Mouse (Mus musculus) liver, embryonic 12.5 days (tissue): ENCODE results near the gene Pmpcb. TPM values are rescaled to one million over a fixed set of nuclear protein-coding genes. Genes with fewer than 3 reads are reported as not detected.
"Not testable (repeated sequence)": the region's sequence is repeated elsewhere in the genome, so short reads cannot be mapped to it uniquely, and the experiment has no call there.

Experiments used
- ATAC-seq: fragments of 200-750 bp; cut with Nextera tagmentation; 2 replicates; pipeline ENCODE4 v1.8.0; 2017; ENCODE audit warnings: moderate number of reproducible peaks, mild to moderate bottlenecking, moderate library complexity
- H3K27ac ChIP-seq: fragments of 300-500 bp; sonication (generic); 2 replicates; pipeline ENCODE4 v1.5.1; 2016; ENCODE audit warnings: mild to moderate bottlenecking
- H3K27me3 ChIP-seq: fragments of 300-500 bp; sonication (generic); replicated peaks from 2 replicates; pipeline ENCODE4 v1.6.1; 2016; ENCODE audit warnings: mild to moderate bottlenecking, moderate library complexity
- H3K36me3 ChIP-seq: fragments of 300-500 bp; sonication (generic); 2 replicates; pipeline ENCODE4 v1.6.1; 2016; ENCODE audit warnings: mild to moderate bottlenecking, moderate library complexity
- H3K4me1 ChIP-seq: fragments of 300-500 bp; sonication (generic); 2 replicates; pipeline ENCODE4 v1.6.1; 2016
- H3K4me2 ChIP-seq: fragments of 300-500 bp; sonication (generic); 2 replicates; pipeline ENCODE4 v1.6.1; 2016; ENCODE audit warnings: mild to moderate bottlenecking, moderate library complexity
- H3K4me3 ChIP-seq: fragments of 300-500 bp; sonication (generic); 2 replicates; pipeline ENCODE4 v1.5.1; 2016; ENCODE audit warnings: mild to moderate bottlenecking, moderate library complexity
- H3K9ac ChIP-seq: fragments of 300-500 bp; sonication (generic); 2 replicates; pipeline ENCODE4 v1.6.1; 2016; ENCODE audit warnings: mild to moderate bottlenecking, moderate library complexity
- H3K9me3 ChIP-seq: fragments of 300-500 bp; sonication (generic); replicated peaks from 2 replicates; pipeline ENCODE4 v1.6.1; 2016; ENCODE audit warnings: mild to moderate bottlenecking, moderate library complexity
- WGBS: fragments of 180-500 bp; shearing (Covaris S2); methylation state at CpG from one replicate; pipeline ENCODE4 v1.1.7; 2016; ENCODE audit not compliant: insufficient replicate concordance; 5-methylcytosine and 5-hydroxymethylcytosine counted together
- polyA plus RNA-seq: library from polyadenylated mRNA; unstranded; fragments of >200 nt; fragmentation: Nextera tagmentation; extraction: Ambion mirVana; gene quantifications from 2 replicates; pipeline ENCODE4 v1.2.1, GENCODE M21; 2016

Pmpcb gene
- polyA plus RNA-seq, 1 experiment from 2014 or later = 49.2 TPM

DNA sequence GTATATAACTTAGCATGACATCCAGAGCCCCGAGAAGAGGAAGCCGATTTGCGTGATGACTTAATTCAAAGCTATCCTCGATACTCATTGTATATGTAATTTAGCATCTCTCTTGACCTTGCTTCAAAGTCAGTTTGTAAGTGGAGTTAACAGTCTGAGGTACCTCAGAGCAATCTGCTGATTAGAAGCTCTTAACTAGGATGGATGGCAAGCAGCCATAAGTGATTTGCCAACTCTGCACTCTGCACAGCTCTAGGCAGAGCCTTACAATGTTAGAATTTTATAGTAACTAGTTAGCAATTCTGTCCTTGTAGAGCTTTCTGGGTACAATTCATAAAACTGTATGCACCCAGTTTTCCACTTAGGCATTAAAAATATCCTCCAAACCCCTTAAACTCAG, 30.4 kb upstream of the Pmpcb start:
- Histone ChIP-seq H3K9ac (no peak overlapping the region), H3K4me3 (no peak overlapping the region), H3K4me2 (no peak overlapping the region), H3K27me3 (no peaks in the 10 kb centered on the region), H3K27ac (no peak overlapping the region), H3K4me1 (peaks cover 17% of the 10 kb centered on the region), H3K9me3 (no peaks in the 10 kb centered on the region), H3K36me3 (no peaks in the 10 kb centered on the region)
- 80% methylated on average over 4 of the region's 4 CpGs for WGBS
- no peak for ATAC-seq

DNA sequence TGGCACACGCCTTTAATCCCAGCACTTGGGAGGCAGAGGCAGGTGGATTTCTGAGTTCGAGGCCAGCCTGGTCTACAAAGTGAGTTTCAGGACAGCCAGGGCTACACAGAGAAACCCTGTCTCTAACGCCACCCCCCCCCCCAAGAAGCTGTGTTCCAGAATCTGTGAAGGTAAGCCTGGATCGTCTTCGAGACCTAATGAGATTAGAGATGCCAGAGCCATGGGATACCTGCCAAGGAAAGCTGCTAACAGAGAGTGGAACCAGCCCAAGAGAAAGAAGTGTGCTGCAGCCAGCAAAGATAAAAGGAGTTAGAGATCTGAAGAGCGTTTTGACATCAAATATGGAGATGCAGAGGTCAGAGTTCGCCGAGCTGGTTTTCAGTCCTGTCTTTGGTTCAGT, 28.9 kb upstream of the Pmpcb start:
- H3K27me3 ChIP-seq, H3K4me1 ChIP-seq, H3K9ac ChIP-seq, ATAC-seq, H3K27ac ChIP-seq, H3K4me3 ChIP-seq, H3K36me3 ChIP-seq, H3K9me3 ChIP-seq, H3K4me2 ChIP-seq: not testable (repeated sequence)
- whole genome bisulfite sequencing = 71% methylated on average over 8 of the region's 8 CpGs

DNA sequence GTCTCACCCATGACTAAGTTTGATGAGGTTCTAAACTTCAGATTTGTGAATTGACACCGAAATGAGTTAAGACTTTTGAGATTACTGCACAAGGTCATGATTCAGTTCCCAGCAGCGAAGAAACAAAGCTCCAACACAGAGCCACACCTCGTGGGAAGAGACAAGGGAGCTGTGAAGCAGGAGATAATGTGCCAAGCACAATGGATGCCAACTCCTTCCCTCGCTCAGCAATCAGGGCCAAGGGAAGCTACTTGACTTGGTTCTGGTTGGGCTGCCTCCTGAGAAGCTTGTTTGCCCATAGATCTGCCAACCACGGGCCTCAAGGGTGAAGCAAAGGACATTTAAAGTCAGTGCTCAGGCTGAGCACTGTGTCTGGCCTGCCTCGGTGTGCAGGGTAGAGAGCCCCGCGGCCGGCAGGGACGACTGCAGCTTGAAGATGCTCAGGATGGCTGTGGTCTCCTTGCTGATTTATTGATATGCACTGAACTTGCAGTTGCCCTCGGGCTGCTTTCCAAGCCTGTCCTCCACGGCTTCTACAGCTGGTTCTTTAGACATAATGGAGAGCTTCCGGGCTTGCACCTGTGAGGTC, 24.7 kb upstream of the Pmpcb start:
- H3K36me3 ChIP-seq = no peaks in the 10 kb centered on the region
- no peak for ATAC-seq
- 64% methylated on average over 13 of the region's 13 CpGs for WGBS

DNA sequence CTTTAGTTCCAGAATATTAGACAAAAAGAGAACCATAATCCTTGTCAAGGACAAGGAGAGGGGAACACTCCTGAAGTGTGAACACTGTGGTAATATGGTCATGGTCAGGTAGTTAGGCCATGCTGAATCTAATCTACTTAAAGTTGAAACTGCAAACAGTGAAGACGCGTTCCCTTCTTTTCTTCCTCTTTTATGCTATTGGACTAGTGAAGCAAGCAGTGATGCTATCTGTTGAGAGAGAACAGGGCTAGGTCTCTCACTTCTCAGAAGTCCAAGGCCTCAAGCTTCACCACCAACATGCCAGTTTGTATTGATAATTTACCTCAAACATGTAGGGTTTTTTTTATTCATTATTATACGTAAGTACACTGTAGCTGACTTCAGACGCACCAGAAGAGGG, 22.5 kb upstream of the Pmpcb start:
- H3K9me3 ChIP-seq = no peaks in the 10 kb centered on the region
- H3K4me3 ChIP-seq = no peak overlapping the region
- WGBS = 63% methylated on average over 4 of the region's 4 CpGs
- peaks cover 4% of the 10 kb centered on the region; the same call in 1 of the 2 replicates for H3K27me3 ChIP-seq
- no peak overlapping the region for H3K9ac ChIP-seq
- no peaks in the 10 kb centered on the region for H3K36me3 ChIP-seq
- H3K4me2 ChIP-seq = no peak overlapping the region
- no peak for ATAC-seq
- H3K27ac ChIP-seq = no peak overlapping the region
- H3K4me1 ChIP-seq = no peaks in the 10 kb centered on the region

More for the DNA sequence above, 24.7 kb upstream of the Pmpcb start:
- no peaks in the 10 kb centered on the region for H3K4me1 ChIP-seq
- H3K27ac ChIP-seq = no peak overlapping the region
- no peaks in the 10 kb centered on the region for H3K9me3 ChIP-seq
- peaks cover 4% of the 10 kb centered on the region; the same call in 1 of the 2 replicates for H3K27me3 ChIP-seq
- no peak overlapping the region for H3K4me3 ChIP-seq
- H3K9ac ChIP-seq = no peak overlapping the region
- H3K4me2 ChIP-seq = no peak overlapping the region

DNA sequence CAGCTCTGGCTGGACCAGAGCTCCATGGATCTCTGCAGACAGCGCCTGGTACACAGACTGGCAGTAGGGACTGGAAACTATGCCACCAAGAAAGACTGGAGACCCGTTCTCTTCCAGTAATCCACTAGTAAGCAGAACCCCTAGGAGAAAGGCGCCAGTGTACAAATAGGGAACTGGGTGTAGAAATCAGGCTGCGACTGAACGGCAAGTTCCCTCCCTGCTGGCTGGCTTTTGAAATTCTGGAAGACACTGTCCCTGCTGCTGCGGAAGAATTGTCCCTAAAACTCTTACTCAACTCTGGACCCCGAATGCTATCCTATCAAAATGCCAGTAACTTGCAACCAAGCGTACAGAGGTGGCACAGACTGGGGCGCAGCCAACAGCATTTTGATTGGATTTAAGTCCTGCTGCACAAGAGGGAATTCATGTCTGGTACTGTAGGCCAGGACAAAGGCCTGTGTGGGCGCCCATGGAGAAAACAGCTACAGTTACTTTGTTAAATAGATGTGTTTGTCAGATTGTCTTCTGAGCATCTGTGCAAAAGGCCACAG, 19.7 kb upstream of the Pmpcb start:
- Histone ChIP-seq H3K27ac (no peak overlapping the region), H3K4me3 (no peak overlapping the region), H3K9me3 (no peaks in the 10 kb centered on the region), H3K4me2 (no peak overlapping the region), H3K9ac (no peak overlapping the region), H3K27me3 (peaks cover 3% of the 10 kb centered on the region; the same call in 1 of the 2 replicates), H3K4me1 (no peaks in the 10 kb centered on the region), H3K36me3 (no peaks in the 10 kb centered on the region)
- no peak for ATAC-seq
- WGBS = 67% methylated on average over 10 of the region's 10 CpGs

DNA sequence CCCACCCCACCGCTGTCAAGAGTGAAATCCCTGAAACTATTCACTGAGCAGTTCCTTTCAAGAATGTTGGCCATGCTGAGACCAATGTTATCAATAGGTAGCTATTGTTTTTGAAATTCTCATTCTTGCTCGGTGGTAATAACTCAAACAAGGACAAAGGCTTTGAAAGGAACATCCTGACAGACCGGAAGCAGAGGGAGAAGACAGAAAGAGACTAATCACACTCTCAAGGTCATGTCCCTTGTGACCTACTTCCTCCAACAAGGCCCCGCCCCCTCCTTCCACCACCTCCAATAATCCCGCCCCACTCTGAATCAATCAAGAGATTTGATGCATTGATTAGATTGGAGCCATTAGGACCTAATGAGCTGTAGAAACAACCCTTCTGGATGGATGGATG, 18.4 kb upstream of the Pmpcb start:
- Histone ChIP-seq H3K4me2 (no peak overlapping the region), H3K9me3 (no peaks in the 10 kb centered on the region), H3K9ac (no peak overlapping the region), H3K4me1 (no peaks in the 10 kb centered on the region), H3K4me3 (no peak overlapping the region), H3K27me3 (no peaks in the 10 kb centered on the region), H3K36me3 (no peaks in the 10 kb centered on the region), H3K27ac (no peak overlapping the region)
- 71% methylated on average over 5 of the region's 5 CpGs for WGBS
- ATAC-seq = no peak

DNA sequence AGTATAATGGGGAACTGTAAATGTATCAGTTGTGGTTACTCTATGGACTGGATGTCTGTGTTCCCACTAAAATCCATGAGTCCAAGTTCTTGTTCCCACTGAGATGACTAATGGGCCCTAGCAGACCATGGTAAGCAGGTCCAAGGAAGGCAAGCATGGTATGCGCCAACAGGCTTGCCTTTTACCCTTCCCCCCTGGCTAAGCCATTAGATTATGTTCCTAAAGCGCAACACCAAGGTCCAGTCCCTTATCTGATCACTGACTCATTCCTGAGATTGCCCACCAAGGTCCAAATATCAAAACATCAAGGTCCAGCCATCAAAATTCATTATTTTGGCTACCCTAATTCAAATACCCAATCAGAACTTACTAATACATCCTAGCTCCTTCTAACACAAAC, 17.7 kb upstream of the Pmpcb start:
- Histone ChIP-seq H3K9ac (no peak overlapping the region), H3K4me3 (no peak overlapping the region), H3K36me3 (no peaks in the 10 kb centered on the region), H3K27ac (no peak overlapping the region), H3K4me2 (no peak overlapping the region), H3K27me3 (no peaks in the 10 kb centered on the region), H3K9me3 (no peaks in the 10 kb centered on the region), H3K4me1 (no peaks in the 10 kb centered on the region)
- WGBS = 73% methylated on average over 2 of the region's 2 CpGs
- ATAC-seq = no peak

DNA sequence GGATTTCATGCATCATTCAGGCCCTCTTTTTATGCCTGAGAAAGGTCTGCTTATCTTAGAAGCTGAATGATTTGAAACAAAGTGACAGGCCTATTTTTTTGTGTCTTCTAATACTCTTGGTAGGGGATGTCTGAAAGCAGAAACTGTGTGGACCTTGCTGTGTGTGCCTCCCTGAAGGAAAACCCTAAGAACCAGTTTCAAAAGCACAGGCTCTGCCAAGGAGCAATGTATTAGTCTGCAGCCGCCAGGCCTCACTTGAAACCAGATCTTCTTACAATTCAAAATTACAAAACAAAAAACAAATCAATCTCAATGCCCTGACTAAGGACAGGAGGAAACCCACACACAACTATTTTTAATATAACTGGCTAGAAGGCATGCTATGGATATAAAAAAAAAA, 12.5 kb upstream of the Pmpcb start:
- 92% methylated on average over 1 of the region's 1 CpGs for WGBS
- Histone ChIP-seq H3K36me3 (no peaks in the 10 kb centered on the region), H3K27me3 (0 out of 2 replicates have a peak, but pooled peaks cover 5% of the 10 kb centered on the region), H3K27ac (no peak overlapping the region), H3K4me3 (no peak overlapping the region), H3K4me2 (no peak overlapping the region), H3K9ac (no peak overlapping the region), H3K4me1 (no peaks in the 10 kb centered on the region), H3K9me3 (no peaks in the 10 kb centered on the region)
- no peak for ATAC-seq

DNA sequence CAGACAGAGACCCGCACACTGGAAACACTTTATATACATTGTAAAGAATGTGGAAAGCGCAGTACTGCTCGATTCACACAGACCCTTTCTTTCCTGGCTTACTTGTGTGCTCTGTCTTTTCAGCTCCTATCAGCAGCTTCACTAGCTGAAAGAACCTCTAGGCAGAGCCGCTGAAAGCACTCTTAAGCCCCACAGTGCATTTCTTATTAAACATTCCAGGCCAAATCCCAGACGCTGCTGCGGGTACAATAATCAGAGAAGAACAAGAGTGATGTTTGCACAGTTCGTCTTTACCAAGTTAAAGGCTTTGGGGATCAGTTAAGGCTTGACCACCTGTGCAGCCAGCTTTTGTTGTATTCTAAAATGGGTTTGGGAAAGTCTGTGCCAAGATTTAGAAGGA, 12.1 kb upstream of the Pmpcb start:
- Histone ChIP-seq H3K27me3 (0 out of 2 replicates have a peak, but pooled peaks cover 5% of the 10 kb centered on the region), H3K9ac (no peak overlapping the region), H3K4me2 (no peak overlapping the region), H3K27ac (no peak overlapping the region), H3K36me3 (no peaks in the 10 kb centered on the region), H3K4me1 (no peaks in the 10 kb centered on the region), H3K9me3 (no peaks in the 10 kb centered on the region), H3K4me3 (no peak overlapping the region)
- ATAC-seq = no peak
- 66% methylated on average over 7 of the region's 7 CpGs for WGBS

DNA sequence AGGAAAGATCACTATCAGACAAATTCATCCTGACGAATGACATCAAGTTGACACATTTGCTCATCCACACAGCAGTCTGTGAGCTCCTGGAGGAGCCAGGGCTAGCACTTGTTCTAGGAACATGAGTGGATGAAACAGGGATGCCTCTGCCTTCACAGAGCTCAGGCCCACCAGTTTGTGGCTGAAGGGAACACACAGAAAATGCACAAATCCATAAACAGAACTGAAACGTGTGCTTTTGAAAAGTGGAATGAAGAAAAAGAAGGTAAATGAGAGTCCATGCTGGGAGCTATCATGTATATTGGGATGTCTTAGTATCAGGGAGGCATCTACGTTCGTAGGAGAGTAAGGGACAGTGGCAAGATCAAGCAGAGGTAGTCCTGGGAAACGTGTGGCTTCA, 7.8 kb upstream of the Pmpcb start:
- no peak for ATAC-seq
- no peaks in the 10 kb centered on the region for H3K36me3 ChIP-seq
- H3K9ac ChIP-seq = no peak overlapping the region
- H3K4me1 ChIP-seq = no peaks in the 10 kb centered on the region
- no peaks in the 10 kb centered on the region for H3K9me3 ChIP-seq
- H3K4me3 ChIP-seq = no peak overlapping the region
- H3K4me2 ChIP-seq = no peak overlapping the region
- 0 out of 2 replicates have a peak, but pooled peaks cover 5% of the 10 kb centered on the region for H3K27me3 ChIP-seq
- no peak overlapping the region for H3K27ac ChIP-seq
- 55% methylated on average over 5 of the region's 5 CpGs for WGBS

DNA sequence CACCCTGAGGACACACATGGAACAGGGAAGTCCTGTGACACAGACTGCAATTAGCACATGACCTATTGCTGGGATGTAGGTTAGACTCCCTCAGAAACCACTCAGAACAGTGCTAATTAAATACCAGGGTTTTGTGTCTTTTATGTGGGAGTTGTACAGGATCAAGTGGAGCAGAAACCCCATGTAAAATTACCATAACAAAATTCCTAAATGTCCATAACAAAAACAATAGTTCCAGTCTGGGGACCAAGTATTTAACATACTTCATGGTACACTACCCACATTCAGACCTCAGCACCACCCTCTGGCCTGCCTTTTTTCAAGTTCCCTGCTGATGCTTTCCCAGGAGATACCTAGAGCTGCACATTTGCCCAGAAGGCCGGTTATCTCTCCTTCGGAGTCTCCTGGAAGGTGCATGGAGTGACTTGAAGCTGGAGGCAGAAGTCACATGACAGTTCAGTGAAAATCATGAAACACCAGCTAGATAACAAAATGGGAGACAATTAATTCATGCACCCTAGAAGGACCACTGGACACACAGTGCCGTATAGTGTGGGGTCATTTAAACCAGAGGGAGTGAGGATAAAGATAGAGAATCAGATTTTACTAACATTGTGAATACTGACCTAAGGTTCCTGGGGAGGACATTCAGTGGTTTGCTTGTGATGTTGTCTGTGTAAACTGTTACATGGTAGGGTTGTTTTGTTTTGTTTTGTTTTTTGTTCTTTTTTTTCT, 4.6 kb upstream of the Pmpcb start:
- no peak for ATAC-seq
- no peak overlapping the region for H3K4me2 ChIP-seq
- H3K27me3 ChIP-seq = no peaks in the 10 kb centered on the region
- peaks cover 4% of the 10 kb centered on the region; the same call in 1 of the 2 replicates for H3K4me1 ChIP-seq
- 74% methylated on average over 3 of the region's 3 CpGs for WGBS
- no peak overlapping the region for H3K4me3 ChIP-seq
- H3K9me3 ChIP-seq = no peaks in the 10 kb centered on the region
- H3K27ac ChIP-seq = no peak overlapping the region
- no peaks in the 10 kb centered on the region for H3K36me3 ChIP-seq
- H3K9ac ChIP-seq = no peak overlapping the region

DNA sequence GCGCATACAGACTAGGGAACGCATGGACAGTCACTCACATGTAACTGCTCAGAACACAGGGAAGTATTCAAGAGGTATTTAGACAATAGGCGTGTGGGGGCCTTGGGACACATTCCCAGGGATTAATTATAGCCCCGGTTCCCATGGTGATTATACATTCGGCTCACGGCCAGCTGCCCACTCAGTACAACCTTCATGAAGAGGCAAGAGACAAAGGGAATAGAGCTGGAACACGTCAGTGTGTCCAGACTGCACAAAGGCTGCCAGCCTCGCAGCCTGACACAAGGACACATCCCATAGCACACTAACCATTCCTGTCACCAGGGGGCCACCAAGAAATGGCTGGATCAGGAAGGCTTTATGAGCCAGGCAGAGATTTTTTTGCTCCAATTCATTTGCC, 4.0 kb upstream of the Pmpcb start:
- WGBS = 64% methylated on average over 8 of the region's 8 CpGs
- no peak overlapping the region for H3K27ac ChIP-seq
- no peak overlapping the region for H3K4me3 ChIP-seq
- peaks cover 9% of the 10 kb centered on the region for H3K4me1 ChIP-seq
- H3K9ac ChIP-seq = no peak overlapping the region
- H3K9me3 ChIP-seq = no peaks in the 10 kb centered on the region
- H3K4me2 ChIP-seq = no peak overlapping the region
- H3K36me3 ChIP-seq = no peaks in the 10 kb centered on the region
- ATAC-seq = no peak
- no peaks in the 10 kb centered on the region for H3K27me3 ChIP-seq
